Mouse (Mus musculus): ENCODE measurements at regions not wholly inside any gene's neighbourhood (a gene's known extent, or its start where the extent isn't known, plus 50 kb on each side); places are given as distances from the start of the nearest gene placed in this dataset.

GRCm38 (mm10) chr5:118468739-118469138 is 91.7 kb upstream of the Med13l start:
- Histone ChIP-seq H3K4me3 (replicated peaks) (no peak overlapping the region), H3K27me3 (peaks cover 16% of the 10 kb centered on the region), H3K4me1 (replicated peaks) (peaks cover 56% of the 10 kb centered on the region), H3K9me3 (replicated peaks) (no peaks in the 10 kb centered on the region), H3K36me3 (no peaks in the 10 kb centered on the region), H3K4me2 (no peak overlapping the region), H3K9ac (no peak overlapping the region), H3K27ac (peak overlapping the region; percentile 51; the same call in 1 of the 2 replicates)
- ATAC-seq (ENCODE audit: low read depth) = no peak
- 28% methylated on average over 4 of the region's 4 CpGs for WGBS (ENCODE audit: insufficient replicate concordance)
- DNase-seq = no peak

- H3K9ac ChIP-seq = no peak overlapping the region
- ATAC-seq (ENCODE audit: low read depth) (no peak), DNase-seq (no peak)
- H3K4me3 ChIP-seq (replicated peaks) = no peak overlapping the region
- H3K4me1 ChIP-seq (replicated peaks) = peaks cover 47% of the 10 kb centered on the region
- no peaks in the 10 kb centered on the region for H3K36me3 ChIP-seq
- WGBS (ENCODE audit: insufficient replicate concordance) = 65% methylated on average over 5 of the region's 5 CpGs
- no peak overlapping the region for H3K27ac ChIP-seq
- no peak overlapping the region for H3K4me2 ChIP-seq
- peaks cover 3% of the 10 kb centered on the region; the same call in 1 of the 2 replicates for H3K27me3 ChIP-seq
- H3K9me3 ChIP-seq (replicated peaks) = no peaks in the 10 kb centered on the region
Measured at GRCm38 (mm10) chr5:118471569-118471968, 88.9 kb upstream of the Med13l start.

GRCm38 (mm10) chr5:118472291-118472690 is 88.2 kb upstream of the Med13l start:
- ATAC-seq (ENCODE audit: low read depth) (no peak), DNase-seq (no peak)
- WGBS (ENCODE audit: insufficient replicate concordance) = 82% methylated on average over 10 of the region's 10 CpGs
- Histone ChIP-seq H3K4me1 (replicated peaks) (peaks cover 52% of the 10 kb centered on the region), H3K27ac (no peak overlapping the region), H3K27me3 (peaks cover 3% of the 10 kb centered on the region; the same call in 1 of the 2 replicates), H3K4me2 (no peak overlapping the region), H3K4me3 (replicated peaks) (no peak overlapping the region), H3K36me3 (no peaks in the 10 kb centered on the region), H3K9ac (no peak overlapping the region), H3K9me3 (replicated peaks) (no peaks in the 10 kb centered on the region)

GRCm38 (mm10) chr5:118473128-118473730 is 87.2 kb upstream of the Med13l start:
- Histone ChIP-seq H3K36me3 (no peaks in the 10 kb centered on the region), H3K4me1 (replicated peaks) (peaks cover 57% of the 10 kb centered on the region), H3K4me3 (replicated peaks) (no peak overlapping the region), H3K27ac (peak overlapping the region; percentile 37), H3K27me3 (peaks cover 3% of the 10 kb centered on the region; the same call in 1 of the 2 replicates), H3K4me2 (no peak overlapping the region), H3K9ac (peak overlapping the region; percentile 28; the same call in 1 of the 2 replicates), H3K9me3 (replicated peaks) (no peaks in the 10 kb centered on the region)
- ATAC-seq (ENCODE audit: low read depth) = no peak
- WGBS (ENCODE audit: insufficient replicate concordance) = 54% methylated on average over 5 of the region's 5 CpGs
- DNase-seq = no peak

- Histone ChIP-seq H3K27me3 (no peaks in the 10 kb centered on the region), H3K27ac (peak overlapping the region; percentile 99), H3K4me3 (replicated peaks) (no peak overlapping the region), H3K4me2 (peak overlapping the region; percentile 74; the same call in 1 of the 2 replicates), H3K9me3 (replicated peaks) (no peaks in the 10 kb centered on the region), H3K4me1 (replicated peaks) (peaks cover 76% of the 10 kb centered on the region), H3K36me3 (no peaks in the 10 kb centered on the region), H3K9ac (peak overlapping the region; percentile 74)
- ATAC-seq (ENCODE audit: low read depth) = no peak
- WGBS (ENCODE audit: insufficient replicate concordance) = 31% methylated on average over 5 of the region's 5 CpGs
- DNase-seq = no peak
Measured at GRCm38 (mm10) chr5:118476597-118476996, 83.9 kb upstream of the Med13l start.

- Histone ChIP-seq H3K9ac (peak overlapping the region; percentile 74), H3K27me3 (no peaks in the 10 kb centered on the region), H3K36me3 (no peaks in the 10 kb centered on the region), H3K4me3 (replicated peaks) (peak overlapping the region; percentile 51), H3K4me2 (peak overlapping the region; percentile 74), H3K4me1 (replicated peaks) (peaks cover 84% of the 10 kb centered on the region), H3K9me3 (replicated peaks) (no peaks in the 10 kb centered on the region), H3K27ac (peak overlapping the region; percentile 99)
- ATAC-seq (ENCODE audit: low read depth) (no peak), DNase-seq (no peak)
- WGBS (ENCODE audit: insufficient replicate concordance) = 38% methylated on average over 19 of the region's 19 CpGs
Measured at GRCm38 (mm10) chr5:118477131-118478119, 83.1 kb upstream of the Med13l start.

- 3% methylated on average over 15 of the region's 15 CpGs for WGBS (ENCODE audit: insufficient replicate concordance)
- DNase-seq (peak; percentile 79), ATAC-seq (ENCODE audit: low read depth) (peak; percentile 71)
- Histone ChIP-seq H3K36me3 (no peaks in the 10 kb centered on the region), H3K4me1 (replicated peaks) (peaks cover 90% of the 10 kb centered on the region), H3K27me3 (no peaks in the 10 kb centered on the region), H3K4me2 (peak overlapping the region; percentile 74), H3K9me3 (replicated peaks) (no peaks in the 10 kb centered on the region), H3K9ac (peak overlapping the region; percentile 74), H3K4me3 (replicated peaks) (peak overlapping the region; percentile 51), H3K27ac (peak overlapping the region; percentile 99)
Measured at GRCm38 (mm10) chr5:118478120-118478768, 82.2 kb upstream of the Med13l start.

GRCm38 (mm10) chr5:118480000-118480399 is 80.5 kb upstream of the Med13l start:
- Histone ChIP-seq H3K9ac (peak overlapping the region; percentile 73), H3K27ac (peak overlapping the region; percentile 99), H3K4me2 (peak overlapping the region; percentile 72), H3K4me3 (replicated peaks) (peak overlapping the region; percentile 18; the same call in 1 of the 2 replicates), H3K36me3 (no peaks in the 10 kb centered on the region), H3K9me3 (replicated peaks) (no peaks in the 10 kb centered on the region), H3K4me1 (replicated peaks) (peaks cover 99% of the 10 kb centered on the region), H3K27me3 (no peaks in the 10 kb centered on the region)
- DNase-seq (peak; percentile 84), ATAC-seq (ENCODE audit: low read depth) (peak; percentile 78)
- WGBS (ENCODE audit: insufficient replicate concordance) = 5% methylated on average over 5 of the region's 5 CpGs

- Histone ChIP-seq H3K9ac (peak overlapping the region; percentile 73), H3K4me2 (peak overlapping the region; percentile 72), H3K27me3 (no peaks in the 10 kb centered on the region), H3K9me3 (replicated peaks) (no peaks in the 10 kb centered on the region), H3K4me1 (replicated peaks) (peaks cover 99% of the 10 kb centered on the region), H3K27ac (peak overlapping the region; percentile 99), H3K4me3 (replicated peaks) (peak overlapping the region; percentile 18), H3K36me3 (no peaks in the 10 kb centered on the region)
- ATAC-seq (ENCODE audit: low read depth) = peak; percentile 32
- WGBS (ENCODE audit: insufficient replicate concordance) = 55% methylated on average over 10 of the region's 10 CpGs
- peak; percentile 77 for DNase-seq
Measured at GRCm38 (mm10) chr5:118480965-118481793, 79.3 kb upstream of the Med13l start.

- Histone ChIP-seq H3K4me1 (replicated peaks) (peaks cover 99% of the 10 kb centered on the region), H3K27ac (peak overlapping the region; percentile 99), H3K9ac (peak overlapping the region; percentile 73), H3K27me3 (no peaks in the 10 kb centered on the region), H3K4me2 (peak overlapping the region; percentile 72), H3K36me3 (no peaks in the 10 kb centered on the region), H3K4me3 (replicated peaks) (no peak overlapping the region; the same call in 1 of the 2 replicates), H3K9me3 (replicated peaks) (no peaks in the 10 kb centered on the region)
- ATAC-seq (ENCODE audit: low read depth) = no peak
- no peak for DNase-seq
Measured at GRCm38 (mm10) chr5:118481794-118482049, 78.8 kb upstream of the Med13l start.

Data from liver, embryonic 13.5 days (tissue).